Mouse (Mus musculus) intestine, postnatal 0 days (tissue): ENCODE results near the gene Emilin1. TPM values are rescaled to one million over a fixed set of nuclear protein-coding genes. Genes with fewer than 3 reads are reported as not detected.
A peak's percentile ranks its signal among the peaks of the same experiment; 100 is the strongest.

Source experiments
- ATAC-seq: fragments of 200-750 bp; cut with Nextera tagmentation; 2 replicates; pipeline ENCODE4 v1.8.0; 2017; ENCODE audit warnings: mild to moderate bottlenecking, moderate TSS enrichment, moderate library complexity
- H3K27ac ChIP-seq: fragments of 300-500 bp; sonication (generic); 2 replicates; pipeline ENCODE4 v1.5.1; 2014; ENCODE audit warnings: mild to moderate bottlenecking, low read depth, low read length, moderate library complexity
- H3K27me3 ChIP-seq: fragments of 300-500 bp; sonication (generic); replicated peaks from 2 replicates; pipeline ENCODE4 v1.6.1; 2014; ENCODE audit warnings: low read length, mixed read lengths; ENCODE audit not compliant: control insufficient read depth, insufficient read depth
- H3K36me3 ChIP-seq: fragments of 300-500 bp; sonication (generic); 2 replicates; pipeline ENCODE4 v1.6.1; 2014; ENCODE audit warnings: mild to moderate bottlenecking, moderate library complexity; ENCODE audit not compliant: control insufficient read depth, insufficient read depth
- H3K4me1 ChIP-seq: fragments of 300-500 bp; sonication (generic); replicated peaks from 2 replicates; pipeline ENCODE4 v1.6.1; 2014; ENCODE audit warnings: antibody characterized with exemption, low read length, mixed read lengths; ENCODE audit not compliant: control insufficient read depth, insufficient read depth
- H3K4me2 ChIP-seq: fragments of 300-500 bp; sonication (generic); replicated peaks from 2 replicates; pipeline ENCODE4 v1.6.1; 2014; ENCODE audit warnings: low read depth, mild to moderate bottlenecking, moderate library complexity
- H3K4me3 ChIP-seq: fragments of 300-500 bp; sonication (generic); 2 replicates; pipeline ENCODE4 v1.5.1; 2014; ENCODE audit warnings: low read depth, low read length
- H3K9ac ChIP-seq: fragments of 300-500 bp; sonication (generic); 2 replicates; pipeline ENCODE4 v1.6.1; 2014; ENCODE audit warnings: mild to moderate bottlenecking, low read depth, low read length
- H3K9me3 ChIP-seq: fragments of 300-500 bp; sonication (generic); 2 replicates; pipeline ENCODE4 v1.6.1; 2016; ENCODE audit warnings: mixed run types; ENCODE audit not compliant: control insufficient read depth
- CTCF ChIP-seq: sonication (generic); IDR thresholded peaks from 2 replicates; pipeline ENCODE4 v1.5.1; 2016; ENCODE audit warnings: low read depth, mild to moderate bottlenecking, control low read depth, antibody characterized with exemption, moderate library complexity
- WGBS: fragments of 180-500 bp; shearing (Covaris S2); extraction: QIAGEN DNeasy Blood & Tissue Kit; methylation state at CpG from one replicate; pipeline ENCODE4 v1.1.7; 2014; 5-methylcytosine and 5-hydroxymethylcytosine counted together
- polyA plus RNA-seq: library from polyadenylated mRNA; unstranded; fragments of >200 nt; fragmentation: Nextera tagmentation; extraction: Ambion mirVana; gene quantifications from 2 replicates; pipeline ENCODE4 v1.2.1, GENCODE M21; 2015

The Emilin1 gene
- polyA plus RNA-seq, 1 experiment from 2014 or later, result 63.7 TPM

GRCm38 (mm10) chr5:30950922-30951321 is 37.7 kb downstream of the Emilin1 start:
- Histone ChIP-seq H3K27ac (peak overlapping the region; percentile 94; the same call in 1 of the 2 replicates), H3K4me2 (peak overlapping the region; percentile 82), H3K9ac (no peak overlapping the region), H3K27me3 (no peaks in the 10 kb centered on the region), H3K9me3 (no peaks in the 10 kb centered on the region), H3K4me1 (peaks cover 7% of the 10 kb centered on the region; the same call in 1 of the 2 replicates), H3K36me3 (peaks cover 40% of the 10 kb centered on the region), H3K4me3 (peak overlapping the region; percentile 60; the same call in 1 of the 2 replicates)
- no peak for TF ChIP-seq CTCF
- ATAC-seq, result no peak
- WGBS, result 64% methylated on average over 2 of the region's 2 CpGs

- ATAC-seq, result no peak
- 78% methylated on average over 6 of the region's 6 CpGs for WGBS
- TF ChIP-seq CTCF, result no peak
- Histone ChIP-seq H3K27ac (no peak overlapping the region), H3K27me3 (no peaks in the 10 kb centered on the region), H3K36me3 (peaks cover 42% of the 10 kb centered on the region), H3K9ac (no peak overlapping the region; the same call in 1 of the 2 replicates), H3K4me3 (no peak overlapping the region), H3K9me3 (no peaks in the 10 kb centered on the region), H3K4me2 (peak overlapping the region; percentile 82), H3K4me1 (peaks cover 7% of the 10 kb centered on the region; the same call in 1 of the 2 replicates)
These were observed 38.5 kb downstream of the Emilin1 start for GRCm38 (mm10) chr5:30951706-30952105.

GRCm38 (mm10) chr5:30952551-30952950 is 39.3 kb downstream of the Emilin1 start:
- 74% methylated on average over 5 of the region's 5 CpGs for WGBS
- no peak for ATAC-seq
- peaks cover 46% of the 10 kb centered on the region for H3K36me3 ChIP-seq
- no peak overlapping the region for H3K4me3 ChIP-seq
- H3K9ac ChIP-seq, result no peak overlapping the region
- H3K4me1 ChIP-seq, result peaks cover 7% of the 10 kb centered on the region; the same call in 1 of the 2 replicates
- H3K9me3 ChIP-seq, result no peaks in the 10 kb centered on the region
- no peak overlapping the region for H3K4me2 ChIP-seq
- H3K27me3 ChIP-seq, result no peaks in the 10 kb centered on the region
- H3K27ac ChIP-seq, result no peak overlapping the region
- no peak for TF ChIP-seq CTCF

GRCm38 (mm10) chr5:30954065-30954464 is 40.9 kb downstream of the Emilin1 start:
- WGBS, result 95% methylated on average over 6 of the region's 6 CpGs
- TF ChIP-seq CTCF, result no peak
- Histone ChIP-seq H3K27me3 (no peaks in the 10 kb centered on the region), H3K9ac (no peak overlapping the region), H3K4me2 (no peak overlapping the region), H3K4me3 (no peak overlapping the region), H3K4me1 (peaks cover 10% of the 10 kb centered on the region), H3K27ac (no peak overlapping the region; the same call in 1 of the 2 replicates), H3K9me3 (no peaks in the 10 kb centered on the region), H3K36me3 (peaks cover 56% of the 10 kb centered on the region)
- no peak for ATAC-seq

- Histone ChIP-seq H3K27ac (no peak overlapping the region), H3K4me1 (peaks cover 10% of the 10 kb centered on the region), H3K4me3 (no peak overlapping the region), H3K27me3 (no peaks in the 10 kb centered on the region), H3K9ac (no peak overlapping the region), H3K36me3 (peaks cover 56% of the 10 kb centered on the region), H3K9me3 (no peaks in the 10 kb centered on the region), H3K4me2 (no peak overlapping the region)
- TF ChIP-seq CTCF, result no peak
- WGBS, result 93% methylated on average over 9 of the region's 9 CpGs
- no peak for ATAC-seq
These were observed 41.4 kb downstream of the Emilin1 start for GRCm38 (mm10) chr5:30954556-30954955.

GRCm38 (mm10) chr5:30955751-30956150 is 42.5 kb downstream of the Emilin1 start:
- TF ChIP-seq CTCF, result no peak
- ATAC-seq, result no peak
- Histone ChIP-seq H3K27ac (no peak overlapping the region), H3K4me1 (peaks cover 6% of the 10 kb centered on the region), H3K27me3 (no peaks in the 10 kb centered on the region), H3K4me3 (no peak overlapping the region), H3K9ac (no peak overlapping the region), H3K9me3 (no peaks in the 10 kb centered on the region), H3K36me3 (peaks cover 56% of the 10 kb centered on the region), H3K4me2 (no peak overlapping the region)
- WGBS, result 73% methylated on average over 6 of the region's 6 CpGs
